Mouse (Mus musculus) thymus, adult 2 months (tissue): ENCODE data around the gene Pdcd7.

Experiments
- CTCF ChIP-seq: fragments of 200-500 bp; IDR thresholded peaks from 2 replicates; pipeline ENCODE4 v1.5.1; 2012; ENCODE audit warnings: mild to moderate bottlenecking, control low read depth, low read length, moderate library complexity, borderline replicate concordance; ENCODE audit not compliant: control insufficient read depth, poor library complexity, insufficient read depth; ENCODE audit errors: extremely low read depth
- POLR2A ChIP-seq: fragments of 200-500 bp; IDR thresholded peaks from 2 replicates; pipeline ENCODE4 v1.6.1; 2012; ENCODE audit warnings: mild to moderate bottlenecking, low read length, control low read depth, moderate library complexity; ENCODE audit not compliant: control insufficient read depth, poor library complexity, insufficient read depth; ENCODE audit errors: extremely low read depth

DNA sequence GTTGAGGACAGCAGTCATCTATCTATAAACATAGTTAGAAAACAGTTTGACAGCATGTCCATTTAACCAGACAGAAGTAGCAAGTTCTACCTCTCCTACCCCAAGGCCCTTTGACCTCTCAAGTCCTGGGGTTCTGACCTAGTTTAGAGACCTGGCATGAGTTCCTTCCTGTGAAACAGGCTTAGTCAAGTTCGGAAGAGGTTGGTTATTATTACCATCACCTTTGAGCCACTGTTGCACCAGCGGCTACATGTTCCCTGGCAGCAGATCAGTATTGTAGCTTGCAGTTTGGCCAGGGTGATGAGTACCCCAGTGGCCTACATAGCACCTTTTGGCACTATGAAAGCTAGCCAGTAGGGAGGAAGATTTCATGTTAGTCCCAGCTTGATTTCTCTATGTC lies 39.2 kb upstream of the Pdcd7 start:
- TF ChIP-seq POLR2A (no peak), CTCF (no peak)
